Mouse (Mus musculus) heart, adult 2 months (tissue): ENCODE measurements around the gene Cxxc4. TPM values are rescaled to one million over a fixed set of nuclear protein-coding genes. Genes with fewer than 3 reads are reported as not detected.
A peak's percentile ranks its signal among the peaks of the same experiment; 100 is the strongest.

Experiments
- DNase-seq, 2 experiments: peaks; one replicate each; pipeline ENCODE4 v3.0.0; 2021
- H3K27ac ChIP-seq: fragments of 200-600 bp; 2 replicates; pipeline ENCODE4 v1.8.1; 2022
- H3K27me3 ChIP-seq: fragments of 200-500 bp; 2 replicates; pipeline ENCODE4 v1.6.1; 2012; ENCODE audit warnings: mild to moderate bottlenecking, low read length, inconsistent platforms, mixed read lengths; ENCODE audit not compliant: control insufficient read depth, insufficient read depth
- H3K36me3 ChIP-seq: fragments of 200-500 bp; 2 replicates; pipeline ENCODE4 v1.6.1; 2012; ENCODE audit warnings: low read length, inconsistent platforms; ENCODE audit not compliant: control insufficient read depth, insufficient read depth
- H3K4me1 ChIP-seq: fragments of 200-500 bp; 2 replicates; pipeline ENCODE4 v1.6.1; 2011; ENCODE audit warnings: low read length; ENCODE audit not compliant: control insufficient read depth, insufficient read depth
- H3K4me3 ChIP-seq: fragments of 200-600 bp; 2 replicates; pipeline ENCODE4 v1.8.1; 2022
- H3K79me2 ChIP-seq: fragments of 200-500 bp; replicated peaks from 2 replicates; pipeline ENCODE4 v1.6.1; 2012; ENCODE audit warnings: mild to moderate bottlenecking, inconsistent platforms, low read length, moderate library complexity, mixed read lengths; ENCODE audit not compliant: control insufficient read depth, insufficient read depth
- H3K9ac ChIP-seq: fragments of 200-500 bp; 2 replicates; pipeline ENCODE4 v1.6.1; 2012; ENCODE audit warnings: low read depth, mild to moderate bottlenecking, control low read depth, inconsistent platforms, low read length, mixed read lengths
- CTCF ChIP-seq: fragments of 200-600 bp; IDR thresholded peaks from 2 replicates; pipeline ENCODE4 v1.8.1; 2022; ENCODE audit warnings: antibody characterized with exemption, mild to moderate bottlenecking, moderate library complexity
- EP300 ChIP-seq: fragments of 200-500 bp; IDR thresholded peaks from 2 replicates; pipeline ENCODE4 v1.6.1; 2011; ENCODE audit warnings: low read depth, low read length, control low read depth; ENCODE audit not compliant: insufficient read depth
- POLR2A ChIP-seq: fragments of 200-500 bp; IDR thresholded peaks from 2 replicates; pipeline ENCODE4 v1.6.1; 2011; ENCODE audit warnings: mild to moderate bottlenecking, low read depth, low read length, control low read depth; ENCODE audit not compliant: insufficient read depth
- WGBS: fragments of 180-500 bp; shearing (Covaris S2); methylation state at CpG from one replicate; pipeline ENCODE4 v1.1.7; 2018; 5-methylcytosine and 5-hydroxymethylcytosine counted together
- intact Hi-C: fragments of 180-260 bp; cut with DNase I; formaldehyde crosslinking; loops from one replicate; pipeline ENCODE4 v1.15.1; 2025
- polyA plus RNA-seq: library from polyadenylated mRNA; depleted of rRNA; stranded (reverse); fragments of >200 nt; gene quantifications from 2 replicates; pipeline ENCODE4 v1.2.3, GENCODE M21; 2012
- total RNA-seq, 2 experiments: library from RNA; stranded (reverse); gene quantifications; 2 replicates each; pipeline ENCODE4 v1.2.3; 2021

Gene Cxxc4
- total and polyA plus RNA-seq, 3 experiments = 1.2 to 4.1 (median 2.9) TPM

- Histone ChIP-seq H3K9ac (peak overlapping the region; percentile 13), H3K4me3 (peak overlapping the region; percentile 71), H3K79me2 (no peaks in the 10 kb centered on the region), H3K27me3 (no peaks in the 10 kb centered on the region), H3K4me1 (no peaks in the 10 kb centered on the region; the same call in 1 of the 2 replicates), H3K27ac (peak overlapping the region; percentile 82), H3K36me3 (no peaks in the 10 kb centered on the region)
- no peak for DNase-seq
- intact Hi-C loops = loop anchor here (2.0 to 10.0 kb wide), 3 partner anchors 98 to 364 kb away; no protein-coding TSS in a partner anchor
- no peak for TF ChIP-seq EP300
- no peak for TF ChIP-seq POLR2A
- no peak for TF ChIP-seq CTCF
- 20% methylated on average over 6 of the region's 6 CpGs for WGBS
Observed at GRCm38 (mm10) chr3:134240718-134241025, 4.4 kb downstream of the Cxxc4 start.

- Histone ChIP-seq H3K4me1 (no peaks in the 10 kb centered on the region; the same call in 1 of the 2 replicates), H3K79me2 (no peaks in the 10 kb centered on the region), H3K27ac (no peak overlapping the region), H3K36me3 (no peaks in the 10 kb centered on the region), H3K9ac (no peak overlapping the region), H3K4me3 (no peak overlapping the region), H3K27me3 (no peaks in the 10 kb centered on the region)
- no peak for DNase-seq
- WGBS = 29% methylated on average over 2 of the region's 2 CpGs
- no peak for TF ChIP-seq POLR2A
- no peak for TF ChIP-seq CTCF
- TF ChIP-seq EP300 = no peak
- intact Hi-C loops = loop anchor here (10.0 kb wide), 1 partner anchor 181 kb away; no protein-coding TSS in a partner anchor
Observed at GRCm38 (mm10) chr3:134243168-134243849, 7.0 kb downstream of the Cxxc4 start.

GRCm38 (mm10) chr3:134243850-134244247 lies 7.6 kb downstream of the Cxxc4 start:
- TF ChIP-seq CTCF (no peak), POLR2A (no peak), EP300 (no peak)
- Histone ChIP-seq H3K79me2 (no peaks in the 10 kb centered on the region), H3K27ac (no peak overlapping the region), H3K27me3 (no peaks in the 10 kb centered on the region), H3K4me1 (no peaks in the 10 kb centered on the region), H3K9ac (no peak overlapping the region), H3K36me3 (no peaks in the 10 kb centered on the region), H3K4me3 (no peak overlapping the region)
- no peak for DNase-seq
- WGBS = 76% methylated on average over 3 of the region's 3 CpGs
- intact Hi-C loops = loop anchor here (10.0 kb wide), 1 partner anchor 181 kb away; no protein-coding TSS in a partner anchor

GRCm38 (mm10) chr3:134254221-134254620 lies 17.9 kb downstream of the Cxxc4 start:
- 22% methylated on average over 2 of the region's 2 CpGs for WGBS
- no peak overlapping the region for H3K4me3 ChIP-seq

GRCm38 (mm10) chr3:134258715-134259114 lies 22.4 kb downstream of the Cxxc4 start:
- no peak for DNase-seq
- WGBS = 83% methylated on average over 5 of the region's 5 CpGs
- Histone ChIP-seq H3K9ac (no peak overlapping the region), H3K79me2 (no peaks in the 10 kb centered on the region), H3K36me3 (no peaks in the 10 kb centered on the region), H3K27me3 (no peaks in the 10 kb centered on the region), H3K27ac (no peak overlapping the region), H3K4me3 (no peak overlapping the region), H3K4me1 (no peaks in the 10 kb centered on the region)
- no peak for TF ChIP-seq POLR2A
- no peak for TF ChIP-seq EP300
- TF ChIP-seq CTCF = no peak
- intact Hi-C loops = no loop called here

More at GRCm38 (mm10) chr3:134254221-134254620, 17.9 kb downstream of the Cxxc4 start:
- peak in 1 of 2 experiments; percentile 11 for DNase-seq
- Histone ChIP-seq H3K27me3 (no peaks in the 10 kb centered on the region), H3K36me3 (no peaks in the 10 kb centered on the region), H3K9ac (no peak overlapping the region), H3K27ac (peak overlapping the region; percentile 23; the same call in 1 of the 2 replicates), H3K4me1 (no peaks in the 10 kb centered on the region; the same call in 1 of the 2 replicates), H3K79me2 (no peaks in the 10 kb centered on the region)
- TF ChIP-seq POLR2A (no peak), EP300 (no peak), CTCF (no peak)
- intact Hi-C loops = no loop called here

GRCm38 (mm10) chr3:134259300-134259699 lies 23.0 kb downstream of the Cxxc4 start:
- Histone ChIP-seq H3K27me3 (no peaks in the 10 kb centered on the region), H3K27ac (no peak overlapping the region), H3K79me2 (no peaks in the 10 kb centered on the region), H3K4me1 (no peaks in the 10 kb centered on the region), H3K9ac (no peak overlapping the region), H3K36me3 (no peaks in the 10 kb centered on the region), H3K4me3 (no peak overlapping the region)
- intact Hi-C loops = no loop called here
- WGBS = 81% methylated on average over 3 of the region's 3 CpGs
- DNase-seq = no peak
- no peak for TF ChIP-seq EP300
- no peak for TF ChIP-seq CTCF
- no peak for TF ChIP-seq POLR2A
